9 mouse cellular contexts compared by ENCODE assay signal in genomic region chr7:51913292-51914050, GRCm38 (mm10). TPM values are rescaled to one million over a fixed set of nuclear protein-coding genes. Genes with fewer than 3 reads are reported as not detected.
DNase-seq lines count a peak whose midpoint lies in the region; ATAC-seq and TF ChIP-seq lines count a peak whose summit lies in the region.
"Had no signal": no experiment of that assay in that cellular context is flagged by ENCODE, and none has a peak within 500 bp of the region (broad histone marks: within the 10 kb centered on the region; RNA-seq: fewer than 3 reads in every experiment).

No protein-coding gene starts in this region.

- ATAC-seq in lung, postnatal 0 days, result peak; percentile 59; the same call in 1 of the 2 replicates
- ATAC-seq in common myeloid progenitor, adult 5-6 weeks (replicated peaks; ENCODE audit: low read depth, poor library complexity, severe bottlenecking), result peak; percentile 39; the same call in 1 of the 2 replicates
- peak; percentile 80 for ATAC-seq in heart, postnatal 0 days (ENCODE audit: insufficient read depth, low read depth)
- ATAC-seq in stomach, embryonic 14.5 days (ENCODE audit: insufficient number of reproducible peaks, insufficient read depth, low FRiP score, low read depth), result peak; percentile 82; the same call in 1 of the 2 replicates

- no peak overlapping the region for H3K4me3 ChIP-seq in lung, postnatal 0 days (ENCODE audit: low read depth, low read length)
- no peak overlapping the region for H3K4me3 ChIP-seq in heart, postnatal 0 days (ENCODE audit: low read depth, low read length)
- no peak overlapping the region for H3K4me3 ChIP-seq in stomach, embryonic 14.5 days (ENCODE audit: low read depth, low read length)
- H3K4me3 ChIP-seq: midbrain, embryonic 12.5 days had no signal

- no peaks in the 10 kb centered on the region for H3K27me3 ChIP-seq in lung, postnatal 0 days (replicated peaks; ENCODE audit: insufficient read depth, low read length)
- H3K27me3 ChIP-seq in heart, postnatal 0 days (ENCODE audit: control insufficient read depth, insufficient read depth, low read length), result no peaks in the 10 kb centered on the region
- no peaks in the 10 kb centered on the region for H3K27me3 ChIP-seq in stomach, embryonic 14.5 days (ENCODE audit: control insufficient read depth, insufficient read depth, low read length)
- H3K27me3 ChIP-seq: midbrain, embryonic 12.5 days had no signal

- TF ChIP-seq CTCF in lung, postnatal 0 days (IDR thresholded peaks at IDR 0.05), result no peak
- no peak for TF ChIP-seq CTCF in heart, postnatal 0 days (IDR thresholded peaks at IDR 0.05; ENCODE audit: low read depth)

- WGBS in lung, postnatal 0 days, result 52% methylated on average over 3 of the region's 3 CpGs
- 61% methylated on average over 3 of the region's 3 CpGs for WGBS in heart, postnatal 0 days
- 75% methylated on average over 3 of the region's 3 CpGs for WGBS in stomach, embryonic 14.5 days

- H3K36me3 ChIP-seq in lung, postnatal 0 days (ENCODE audit: insufficient read depth, low read length), result no peaks in the 10 kb centered on the region
- H3K36me3 ChIP-seq in heart, postnatal 0 days (replicated peaks; ENCODE audit: control insufficient read depth, insufficient read depth, low read length), result no peaks in the 10 kb centered on the region
- H3K36me3 ChIP-seq in stomach, embryonic 14.5 days (ENCODE audit: control insufficient read depth, insufficient read depth, low read length), result no peaks in the 10 kb centered on the region
- H3K36me3 ChIP-seq: midbrain, embryonic 12.5 days had no signal

- H3K27ac ChIP-seq in lung, postnatal 0 days (ENCODE audit: low read length), result no peak overlapping the region
- H3K27ac ChIP-seq in heart, postnatal 0 days (ENCODE audit: low read depth), result peak overlapping the region; percentile 59
- H3K27ac ChIP-seq in stomach, embryonic 14.5 days (ENCODE audit: low read length), result no peak overlapping the region
- H3K27ac ChIP-seq: midbrain, embryonic 12.5 days had no signal

- no peak overlapping the region for H3K9ac ChIP-seq in lung, postnatal 0 days (replicated peaks; ENCODE audit: low read depth)
- H3K9ac ChIP-seq in heart, postnatal 0 days (replicated peaks; ENCODE audit: low read depth, low read length), result no peak overlapping the region
- no peak overlapping the region for H3K9ac ChIP-seq in stomach, embryonic 14.5 days (replicated peaks; ENCODE audit: low read depth, low read length)
- H3K9ac ChIP-seq: midbrain, embryonic 12.5 days had no signal

- H3K4me1 ChIP-seq in lung, postnatal 0 days (ENCODE audit: insufficient read depth, low read depth, low read length), result no peaks in the 10 kb centered on the region
- H3K4me1 ChIP-seq in heart, postnatal 0 days (ENCODE audit: control insufficient read depth, insufficient read depth), result peaks cover 9% of the 10 kb centered on the region
- no peaks in the 10 kb centered on the region for H3K4me1 ChIP-seq in stomach, embryonic 14.5 days (ENCODE audit: control insufficient read depth, insufficient read depth, low read length)
- H3K4me1 ChIP-seq: midbrain, embryonic 12.5 days had no signal

- no peak for TF ChIP-seq EP300 in lung, postnatal 0 days (IDR thresholded peaks at IDR 0.05)
- TF ChIP-seq EP300 in heart, postnatal 0 days (IDR thresholded peaks at IDR 0.05; ENCODE audit: low read depth), result 0 out of 2 replicates have a peak, but pooled peaks have one; percentile 52

- peak; percentile 39 for DNase-seq in lung, postnatal 0 days (ENCODE audit: low spot score)
- DNase-seq in lung, postnatal 14 days, result no peak
- DNase-seq in heart, postnatal 0 days (ENCODE audit: low spot score), result peak; percentile 70
- DNase-seq in layer of hippocampus, postnatal 36 days, result no peak
- DNase-seq in spleen, adult 18-20 months, result no peak
- no peak for DNase-seq in left cerebral cortex, adult 9 months (ENCODE audit: low spot score in 2 of 2)

- no peaks in the 10 kb centered on the region for H3K9me3 ChIP-seq in lung, postnatal 0 days (ENCODE audit: low read length)
- no peaks in the 10 kb centered on the region for H3K9me3 ChIP-seq in heart, postnatal 0 days (replicated peaks; ENCODE audit: control insufficient read depth, low read length)
- H3K9me3 ChIP-seq in stomach, embryonic 14.5 days (ENCODE audit: control insufficient read depth, low read depth, low read length), result no peaks in the 10 kb centered on the region
- H3K9me3 ChIP-seq: midbrain, embryonic 12.5 days had no signal

- no peak overlapping the region for H3K4me2 ChIP-seq in lung, postnatal 0 days (replicated peaks; ENCODE audit: low read depth, low read length)
- H3K4me2 ChIP-seq in heart, postnatal 0 days (ENCODE audit: low read depth, low read length), result peak overlapping the region; percentile 11
- no peak overlapping the region for H3K4me2 ChIP-seq in stomach, embryonic 14.5 days (replicated peaks; ENCODE audit: low read depth, low read length)
- H3K4me2 ChIP-seq: midbrain, embryonic 12.5 days had no signal

RNA-seq across cellular contexts. Expression of gene Fancf, which starts 51.4 kb away (rescaled TPM):
- polyA plus RNA-seq in lung, postnatal 0 days (2015; fragmentation: Nextera tagmentation; extraction: Ambion mirVana), result 4.6 and 5.1 TPM in 2 replicates
- total RNA-seq in common myeloid progenitor, adult 5-6 weeks (2017), result 5.7 and 12.6 TPM in 2 replicates
- total RNA-seq in heart, postnatal 0 days (2014; rRNA removed; ENCODE audit: low replicate concordance), result 7.6 and 8.8 TPM in 2 replicates
- polyA plus RNA-seq in heart, postnatal 0 days (2015; fragmentation: Nextera tagmentation; extraction: Ambion mirVana), result 3.0 and 3.1 TPM in 2 replicates
- polyA plus RNA-seq in stomach, embryonic 14.5 days (2014; fragmentation: Nextera tagmentation; extraction: Ambion mirVana), result 5.1 and 7.0 TPM in 2 replicates
- 1 to 10 TPM; 3.9 to 5.1 TPM for total RNA-seq in layer of hippocampus, postnatal 36 days (2021)

RNA-seq across cellular contexts. Expression of gene Gas2, which starts 51.7 kb away (rescaled TPM):
- polyA plus RNA-seq in lung, postnatal 0 days (2015; fragmentation: Nextera tagmentation; extraction: Ambion mirVana), result 4.0 and 4.6 TPM in 2 replicates
- total RNA-seq in common myeloid progenitor, adult 5-6 weeks (2017), result 7.7 and 9.5 TPM in 2 replicates
- 6.1 and 6.6 TPM in 2 replicates for total RNA-seq in heart, postnatal 0 days (2014; rRNA removed; ENCODE audit: low replicate concordance)
- polyA plus RNA-seq in heart, postnatal 0 days (2015; fragmentation: Nextera tagmentation; extraction: Ambion mirVana), result 5.5 and 5.8 TPM in 2 replicates
- 17.5 and 19.7 TPM in 2 replicates for polyA plus RNA-seq in stomach, embryonic 14.5 days (2014; fragmentation: Nextera tagmentation; extraction: Ambion mirVana)
- total RNA-seq in layer of hippocampus, postnatal 36 days (2021), result 10 to 100 TPM; 21.3 to 28.7 TPM

Comparison
In these comparisons a context has a peak if more than half of its experiments do, and no peak if none do; other contexts are left out.
1. DNase-seq: peak in lung, postnatal 0 days (single experiment) and heart, postnatal 0 days (single experiment); none in lung, postnatal 14 days (single experiment), layer of hippocampus, postnatal 36 days (0 of 2), spleen, adult 18-20 months (0 of 2) and left cerebral cortex, adult 9 months (0 of 2).
2. Peak in every context shown above with its lines, with median percentiles within 50 percentile points of each other: ATAC-seq.